Mouse (Mus musculus) ES-Bruce4 (cell line): Measurements from ENCODE around the gene Lipe. TPM values are rescaled to one million over a fixed set of nuclear protein-coding genes. Genes with fewer than 3 reads are reported as not detected.
A peak's percentile ranks its signal among the peaks of the same experiment; 100 is the strongest.

ENCODE experiments used
- H3K27ac ChIP-seq: 2 replicates; pipeline ENCODE4 v1.5.1; 2012; ENCODE audit warnings: low read length, inconsistent platforms; ENCODE audit not compliant: insufficient read depth
- H3K27me3 ChIP-seq: 2 replicates; pipeline ENCODE4 v1.6.1; 2012; ENCODE audit warnings: mild to moderate bottlenecking, low read length, inconsistent platforms; ENCODE audit not compliant: control insufficient read depth, poor library complexity, insufficient read depth, severe bottlenecking
- H3K36me3 ChIP-seq: 2 replicates; pipeline ENCODE4 v1.6.1; 2012; ENCODE audit warnings: inconsistent platforms, mild to moderate bottlenecking, low read length, moderate library complexity; ENCODE audit not compliant: control insufficient read depth, poor library complexity, insufficient read depth, severe bottlenecking
- H3K4me1 ChIP-seq: one replicate; pipeline ENCODE4 v1.8.1; 2011; ENCODE audit warnings: low read length; ENCODE audit not compliant: control insufficient read depth, insufficient read depth
- H3K4me3 ChIP-seq: 2 replicates; pipeline ENCODE4 v1.5.1; 2011; ENCODE audit warnings: low read depth, mild to moderate bottlenecking, low read length
- H3K9ac ChIP-seq: 2 replicates; pipeline ENCODE4 v1.6.1; 2012; ENCODE audit warnings: low read depth, mild to moderate bottlenecking, inconsistent platforms; ENCODE audit not compliant: poor library complexity, severe bottlenecking
- H3K9me3 ChIP-seq: replicated peaks from 2 replicates; pipeline ENCODE4 v1.6.1; 2012; ENCODE audit warnings: mild to moderate bottlenecking, low read length, inconsistent platforms; ENCODE audit not compliant: control insufficient read depth, poor library complexity, insufficient read depth, severe bottlenecking
- CTCF ChIP-seq: IDR thresholded peaks from one replicate; pipeline ENCODE4 v1.8.1; 2011; ENCODE audit warnings: low read depth, low read length
- EP300 ChIP-seq: IDR thresholded peaks from 2 replicates; pipeline ENCODE4 v1.6.1; 2011; ENCODE audit warnings: low read depth, low read length; ENCODE audit not compliant: insufficient read depth
- POLR2A ChIP-seq: IDR thresholded peaks from one replicate; pipeline ENCODE4 v1.8.1; 2011; ENCODE audit warnings: low read length; ENCODE audit not compliant: insufficient read depth
- polyA plus RNA-seq: library from polyadenylated mRNA; stranded (reverse); fragments of >200 nt; gene quantifications from 2 replicates; pipeline ENCODE4 v1.2.4, GENCODE M21; 2011; ENCODE audit warnings: low read depth; ENCODE audit not compliant: missing spikeins, insufficient read depth, insufficient read length

Gene Lipe
- polyA plus RNA-seq, 1 experiment = 18.0 TPM

GRCm38 (mm10) chr7:25396621-25397020 is 1.9 kb downstream of the Lipe start:
- H3K4me3 ChIP-seq = peak overlapping the region; percentile 32
- no peaks in the 10 kb centered on the region for H3K27me3 ChIP-seq
- TF ChIP-seq CTCF (no peak), POLR2A (no peak), EP300 (no peak)
- no peaks in the 10 kb centered on the region for H3K36me3 ChIP-seq
- H3K27ac ChIP-seq = no peak overlapping the region
- H3K4me1 ChIP-seq = no peaks in the 10 kb centered on the region
- H3K9ac ChIP-seq = peak overlapping the region; percentile 5
- H3K9me3 ChIP-seq = no peaks in the 10 kb centered on the region

GRCm38 (mm10) chr7:25395558-25396521 is 2.7 kb downstream of the Lipe start:
- H3K4me3 ChIP-seq = peak overlapping the region; percentile 94
- no peaks in the 10 kb centered on the region for H3K36me3 ChIP-seq
- 0 out of 2 replicates have a peak overlapping the region, but pooled peaks have one; percentile 7 for H3K27ac ChIP-seq
- no peaks in the 10 kb centered on the region for H3K9me3 ChIP-seq
- no peaks in the 10 kb centered on the region for H3K27me3 ChIP-seq
- peak overlapping the region; percentile 45 for H3K9ac ChIP-seq
- H3K4me1 ChIP-seq = no peaks in the 10 kb centered on the region
- peak; percentile 3 for TF ChIP-seq POLR2A
- no peak for TF ChIP-seq CTCF

GRCm38 (mm10) chr7:25395186-25395557 is 3.3 kb downstream of the Lipe start:
- Histone ChIP-seq H3K36me3 (no peaks in the 10 kb centered on the region), H3K4me3 (peak overlapping the region; percentile 78), H3K27ac (no peak overlapping the region), H3K4me1 (no peaks in the 10 kb centered on the region), H3K9me3 (no peaks in the 10 kb centered on the region), H3K9ac (peak overlapping the region; percentile 45), H3K27me3 (no peaks in the 10 kb centered on the region)
- TF ChIP-seq POLR2A = no peak
- no peak for TF ChIP-seq CTCF
- no peak for TF ChIP-seq EP300

GRCm38 (mm10) chr7:25394754-25395153 is 3.8 kb downstream of the Lipe start:
- TF ChIP-seq EP300 (no peak), POLR2A (no peak)
- H3K9ac ChIP-seq = no peak overlapping the region
- no peaks in the 10 kb centered on the region for H3K36me3 ChIP-seq
- H3K27me3 ChIP-seq = no peaks in the 10 kb centered on the region
- no peaks in the 10 kb centered on the region for H3K9me3 ChIP-seq
- no peak overlapping the region for H3K4me3 ChIP-seq
- H3K27ac ChIP-seq = no peak overlapping the region
- H3K4me1 ChIP-seq = no peaks in the 10 kb centered on the region

- Histone ChIP-seq H3K9me3 (no peaks in the 10 kb centered on the region), H3K4me1 (no peaks in the 10 kb centered on the region), H3K4me3 (no peak overlapping the region), H3K36me3 (no peaks in the 10 kb centered on the region), H3K27me3 (no peaks in the 10 kb centered on the region), H3K27ac (no peak overlapping the region), H3K9ac (no peak overlapping the region)
- TF ChIP-seq POLR2A (no peak), EP300 (no peak), CTCF (no peak)
Observed at GRCm38 (mm10) chr7:25393451-25394210, 4.9 kb downstream of the Lipe start.

- Histone ChIP-seq H3K4me1 (no peaks in the 10 kb centered on the region), H3K27me3 (no peaks in the 10 kb centered on the region), H3K9ac (no peak overlapping the region), H3K9me3 (no peaks in the 10 kb centered on the region), H3K27ac (no peak overlapping the region), H3K4me3 (no peak overlapping the region), H3K36me3 (no peaks in the 10 kb centered on the region)
- TF ChIP-seq CTCF (no peak), EP300 (no peak), POLR2A (no peak)
Observed at GRCm38 (mm10) chr7:25392851-25393250, 5.7 kb downstream of the Lipe start.
